In genomic region chr1:186705915-186706248, GRCm38 (mm10) we compare ENCODE assay signal across 8 mouse cellular contexts. TPM values are rescaled to one million over a fixed set of nuclear protein-coding genes. Genes with fewer than 3 reads are reported as not detected.
DNase-seq lines count a peak whose midpoint lies in the region; ATAC-seq and TF ChIP-seq lines count a peak whose summit lies in the region.

Gene Tgfb2, minus strand, starts transcription at chr1:186705989.

- H3K79me2 ChIP-seq in CH12.LX (replicated peaks; ENCODE audit: control insufficient read depth, extremely low read depth, insufficient read depth, poor library complexity, severe bottlenecking), result no peaks in the 10 kb centered on the region

- peak within 1 kb of the TSS; percentile 37 for H3K4me3 ChIP-seq in erythroblast, embryonic 14.5 days (replicated peaks)
- peak within 1 kb of the TSS in 1 of 3 experiments; percentile 32 for H3K4me3 ChIP-seq in CH12.LX (replicated peaks in 1 of 3; ENCODE audit: low read depth in 2 of 3, low read length in 2 of 3, poor library complexity in 1 of 3)
- H3K4me3 ChIP-seq in forebrain, embryonic 10.5 days, result peak within 1 kb of the TSS; percentile 70
- peak within 1 kb of the TSS; percentile 71 for H3K4me3 ChIP-seq in limb, embryonic 15.5 days
- peak within 1 kb of the TSS; percentile 67 for H3K4me3 ChIP-seq in neural tube, embryonic 14.5 days (ENCODE audit: low read depth, low read length)

- no peak for TF ChIP-seq POLR2A in CH12.LX (IDR thresholded peaks at IDR 0.05; ENCODE audit: low read depth, low read length)

- DNase-seq in CH12.LX (ENCODE audit: extremely low read depth), result no peak
- no peak for DNase-seq in forebrain, embryonic 10.5 days (ENCODE audit: extremely low spot score, low spot score)
- peak; percentile 53 for DNase-seq in heart, postnatal 4 days
- no peak for DNase-seq in adrenal gland, postnatal 10 days

- no peak within 1 kb of the TSS for H3K27ac ChIP-seq in CH12.LX (ENCODE audit: insufficient read depth, low read depth)
- peak within 1 kb of the TSS; percentile 87 for H3K27ac ChIP-seq in forebrain, embryonic 10.5 days
- peak within 1 kb of the TSS; percentile 97 for H3K27ac ChIP-seq in limb, embryonic 15.5 days
- peak within 1 kb of the TSS; percentile 52; the same call in 1 of the 2 replicates for H3K27ac ChIP-seq in neural tube, embryonic 14.5 days (ENCODE audit: low read depth, low read length)

- no peak for TF ChIP-seq EP300 in CH12.LX (IDR thresholded peaks at IDR 0.05; ENCODE audit: low read length)

- no peak within 1 kb of the TSS for H3K9ac ChIP-seq in CH12.LX (ENCODE audit: insufficient read depth, low read depth)
- peak within 1 kb of the TSS; percentile 85 for H3K9ac ChIP-seq in limb, embryonic 15.5 days
- peak within 1 kb of the TSS; percentile 70 for H3K9ac ChIP-seq in neural tube, embryonic 14.5 days (replicated peaks; ENCODE audit: low read depth, low read length)

- WGBS in forebrain, embryonic 10.5 days, result 4% methylated on average over 12 of the region's 12 CpGs
- WGBS in limb, embryonic 15.5 days, result 4% methylated on average over 12 of the region's 12 CpGs
- WGBS in neural tube, embryonic 14.5 days, result under 1% methylated on average over 12 of the region's 12 CpGs

- TF ChIP-seq RAD21 in CH12.LX (IDR thresholded peaks at IDR 0.05; ENCODE audit: low read depth, low read length), result no peak

- peak within 1 kb of the TSS; percentile 86; the same call in 1 of the 2 replicates for H3K4me2 ChIP-seq in CH12.LX (ENCODE audit: insufficient read depth, low read depth, poor library complexity, severe bottlenecking)
- H3K4me2 ChIP-seq in limb, embryonic 15.5 days, result peak within 1 kb of the TSS; percentile 88
- H3K4me2 ChIP-seq in neural tube, embryonic 14.5 days (ENCODE audit: low read depth, low read length), result peak within 1 kb of the TSS; percentile 95

- dilution Hi-C loops in CH12.LX (cut with MboI; ENCODE audit: extremely low pct_ligation_motif_present, extremely low pct_unique_long_range_greater_than_20kb, low sequenced_read_pairs), result no loop called here

- peaks cover 51% of the 10 kb centered on the region for H3K27me3 ChIP-seq in erythroblast, embryonic 14.5 days (ENCODE audit: control insufficient read depth)
- H3K27me3 ChIP-seq in CH12.LX (replicated peaks), result no peaks in the 10 kb centered on the region
- peaks cover 48% of the 10 kb centered on the region for H3K27me3 ChIP-seq in forebrain, embryonic 10.5 days (ENCODE audit: poor library complexity, severe bottlenecking)
- H3K27me3 ChIP-seq in limb, embryonic 15.5 days, result no peaks in the 10 kb centered on the region
- H3K27me3 ChIP-seq in neural tube, embryonic 14.5 days (ENCODE audit: control insufficient read depth, insufficient read depth, low read length), result no peaks in the 10 kb centered on the region

- no peak for ATAC-seq in erythroblast, adult 5-6 weeks (replicated peaks; ENCODE audit: low FRiP score, poor library complexity, severe bottlenecking)
- ATAC-seq in limb, embryonic 15.5 days (ENCODE audit: insufficient number of reproducible peaks, low FRiP score, low TSS enrichment, low read depth), result 0 out of 2 replicates have a peak, but pooled peaks have one; percentile 1
- ATAC-seq in neural tube, embryonic 14.5 days (ENCODE audit: low read depth), result peak; percentile 36; the same call in 1 of the 2 replicates

- H3K9me3 ChIP-seq in erythroblast, embryonic 14.5 days (ENCODE audit: control insufficient read depth, low read length), result no peaks in the 10 kb centered on the region
- H3K9me3 ChIP-seq in CH12.LX (replicated peaks; ENCODE audit: low read length), result peaks cover 7% of the 10 kb centered on the region
- no peaks in the 10 kb centered on the region for H3K9me3 ChIP-seq in forebrain, embryonic 10.5 days
- H3K9me3 ChIP-seq in limb, embryonic 15.5 days, result no peaks in the 10 kb centered on the region
- H3K9me3 ChIP-seq in neural tube, embryonic 14.5 days (ENCODE audit: control insufficient read depth, low read length), result no peaks in the 10 kb centered on the region

- in situ Hi-C loops in CH12.LX (cut with MboI; ENCODE audit: low pct_ligation_motif_present, low pct_unique_long_range_greater_than_20kb, low sequenced_read_pairs), result loop anchor here (25.0 kb wide), 1 partner anchor 1019 kb away; no protein-coding TSS in a partner anchor

- H3K36me3 ChIP-seq in erythroblast, embryonic 14.5 days (ENCODE audit: control insufficient read depth), result no peaks in the 10 kb centered on the region
- peaks cover 0 to 10% of the 10 kb centered on the region in 2 experiments for H3K36me3 ChIP-seq in CH12.LX (replicated peaks in 1 of 2; ENCODE audit: control insufficient read depth in 1 of 2, insufficient read depth in 1 of 2, low read length in 1 of 2)
- H3K36me3 ChIP-seq in forebrain, embryonic 10.5 days (replicated peaks), result no peaks in the 10 kb centered on the region
- H3K36me3 ChIP-seq in limb, embryonic 15.5 days, result no peaks in the 10 kb centered on the region
- H3K36me3 ChIP-seq in neural tube, embryonic 14.5 days (ENCODE audit: control insufficient read depth, insufficient read depth, low read length), result no peaks in the 10 kb centered on the region

- H3K4me1 ChIP-seq in erythroblast, embryonic 14.5 days (ENCODE audit: control insufficient read depth), result peaks cover 2% of the 10 kb centered on the region
- peaks cover 0 to 15% of the 10 kb centered on the region in 2 experiments; a peak in 2 of 4 replicates for H3K4me1 ChIP-seq in CH12.LX (ENCODE audit: control insufficient read depth in 1 of 2, insufficient read depth in 2 of 2)
- peaks cover 40% of the 10 kb centered on the region for H3K4me1 ChIP-seq in forebrain, embryonic 10.5 days
- peaks cover 22% of the 10 kb centered on the region for H3K4me1 ChIP-seq in limb, embryonic 15.5 days
- H3K4me1 ChIP-seq in neural tube, embryonic 14.5 days (ENCODE audit: control insufficient read depth, insufficient read depth, low read length), result peaks cover 10% of the 10 kb centered on the region; the same call in 1 of the 2 replicates

- no peak for TF ChIP-seq CTCF in CH12.LX (conservative IDR thresholded peaks at IDR 0.05 in 1 of 2, IDR thresholded peaks at IDR 0.05 in 1 of 2; ENCODE audit: low read depth in 2 of 2, low read length in 2 of 2)

TF ChIP-seq in CH12.LX, 34 proteins besides CTCF, POLR2A, EP300 and RAD21:
- TF ChIP-seq USF1 (IDR thresholded peaks at IDR 0.05; ENCODE audit: low read depth, low read length), result no peak
- no peak for TF ChIP-seq TBP (conservative IDR thresholded peaks at IDR 0.05; ENCODE audit: low read depth, low read length)
- TF ChIP-seq JUND (conservative IDR thresholded peaks at IDR 0.05; ENCODE audit: low read depth, low read length), result no peak
- TF ChIP-seq NELFE (IDR thresholded peaks at IDR 0.05; ENCODE audit: low read depth, low read length), result no peak
- TF ChIP-seq KAT2A (IDR thresholded peaks at IDR 0.05; ENCODE audit: insufficient replicate concordance, low read length), result no peak
- no peak for TF ChIP-seq E2F4 (IDR thresholded peaks at IDR 0.05; ENCODE audit: insufficient replicate concordance, low read depth, low read length)
- no peak for TF ChIP-seq ZKSCAN1 (IDR thresholded peaks at IDR 0.05; ENCODE audit: borderline replicate concordance, low read depth, low read length)

RNA-seq across cellular contexts. Expression of gene Tgfb2, which starts in this region (rescaled TPM):
- 0.01 TPM in 1 of 2 replicates, not detected in the other for polyA plus RNA-seq in erythroblast, embryonic 14.5 days (2012)
- not detected in 2 replicates for total RNA-seq in erythroblast, adult 5-6 weeks (2015; ENCODE audit: low replicate concordance)
- total RNA-seq in erythroblast, adult 5-6 weeks (2017; ENCODE audit: low replicate concordance), result not detected in 2 replicates
- 0.04 and 0.17 TPM in 2 replicates for total RNA-seq in CH12.LX (2012; rRNA removed)
- not detected in 2 replicates for total RNA-seq in CH12.LX (2014; rRNA removed)
- polyA plus RNA-seq in CH12.LX (2012; ENCODE audit: insufficient read length, low read depth), result 0.11 TPM in 1 of 2 replicates, not detected in the other
- 10.6 and 13.1 TPM in 2 replicates for polyA plus RNA-seq in forebrain, embryonic 10.5 days (2016; fragmentation: Nextera tagmentation; extraction: Ambion mirVana)
- total RNA-seq in heart, postnatal 4 days (2021), result 10 to 100 TPM; 28.7 to 31.6 TPM
- 73.8 and 75.6 TPM in 2 replicates for polyA plus RNA-seq in limb, embryonic 15.5 days (2015; fragmentation: Nextera tagmentation; extraction: Ambion mirVana)
- 35.9 and 39.5 TPM in 2 replicates for polyA plus RNA-seq in neural tube, embryonic 14.5 days (2014; fragmentation: Nextera tagmentation; extraction: Ambion mirVana)
- total RNA-seq in adrenal gland, postnatal 10 days (2021), result 1 to 10 TPM; 5.1 to 5.2 TPM

Comparison
In these comparisons a context has a peak if more than half of its experiments do, and no peak if none do; other contexts are left out.
1. RNA of gene Tgfb2 (total RNA-seq): 28.7 to 31.6 TPM in heart, postnatal 4 days and 5.1 to 5.2 TPM in adrenal gland, postnatal 10 days; 0.04 to 0.17 TPM in CH12.LX and not detected in erythroblast, adult 5-6 weeks; every median in the first group is over 4 times any median in the second.
2. RNA of gene Tgfb2 (total RNA-seq): 28.7 to 31.6 TPM in heart, postnatal 4 days; 5.1 to 5.2 TPM in adrenal gland, postnatal 10 days; every median in the first group is over 4 times any median in the second.
3. RNA of gene Tgfb2 (polyA plus RNA-seq): 73.8 to 75.6 TPM in limb, embryonic 15.5 days, 35.9 to 39.5 TPM in neural tube, embryonic 14.5 days and 10.6 to 13.1 TPM in forebrain, embryonic 10.5 days; 0.01 TPM in erythroblast, embryonic 14.5 days and 0.11 TPM in CH12.LX; every median in the first group is over 10 times any median in the second.
4. Peak in every context shown above with its lines, with median percentiles within 50 percentile points of each other: H3K4me2 ChIP-seq.